Mouse (Mus musculus) R1 (cell line): ENCODE measurements around the gene Dnah10.

Experiments used
- DNase-seq: peaks from one replicate; pipeline ENCODE4 v3.0.0-alpha.2; 2018; ENCODE audit warnings: low read depth, low spot score

The Dnah10 gene

GRCm38 (mm10) chr5:124809708-124810366 is 85.0 kb downstream of the Dnah10 start:
- DNase-seq = no peak

GRCm38 (mm10) chr5:124812466-124812865 is 87.6 kb downstream of the Dnah10 start:
- no peak for DNase-seq

GRCm38 (mm10) chr5:124814797-124815196 is 89.9 kb downstream of the Dnah10 start:
- DNase-seq = no peak

- no peak for DNase-seq
These were observed 92.2 kb downstream of the Dnah10 start for GRCm38 (mm10) chr5:124817050-124817449.

- no peak for DNase-seq
These were observed 97.4 kb downstream of the Dnah10 start for GRCm38 (mm10) chr5:124822128-124822894.

- no peak for DNase-seq
These were observed 105.4 kb downstream of the Dnah10 start for GRCm38 (mm10) chr5:124830331-124830730.

GRCm38 (mm10) chr5:124835218-124835617 is 110.3 kb downstream of the Dnah10 start:
- DNase-seq = no peak

- peak; percentile 25 for DNase-seq
These were observed 111.2 kb downstream of the Dnah10 start for GRCm38 (mm10) chr5:124836075-124836474.

GRCm38 (mm10) chr5:124836621-124837020 is 111.7 kb downstream of the Dnah10 start:
- no peak for DNase-seq

- DNase-seq = no peak
These were observed 115.3 kb downstream of the Dnah10 start for GRCm38 (mm10) chr5:124840202-124840601.

GRCm38 (mm10) chr5:124840669-124841068 is 115.8 kb downstream of the Dnah10 start:
- DNase-seq = no peak

- DNase-seq = no peak
These were observed 118.5 kb downstream of the Dnah10 start for GRCm38 (mm10) chr5:124843386-124843785.

- no peak for DNase-seq
These were observed 120.0 kb downstream of the Dnah10 start for GRCm38 (mm10) chr5:124844929-124845328.

GRCm38 (mm10) chr5:124847014-124847413 is 122.1 kb downstream of the Dnah10 start:
- DNase-seq = no peak

GRCm38 (mm10) chr5:124848994-124849393 is 124.1 kb downstream of the Dnah10 start:
- DNase-seq = no peak

- DNase-seq = peak; percentile 82
These were observed 126.7 kb downstream of the Dnah10 start for GRCm38 (mm10) chr5:124851572-124851971.

GRCm38 (mm10) chr5:124852294-124852693 is 127.4 kb downstream of the Dnah10 start:
- peak; percentile 16 for DNase-seq

GRCm38 (mm10) chr5:124853079-124853478 is 128.2 kb downstream of the Dnah10 start:
- no peak for DNase-seq

GRCm38 (mm10) chr5:124854202-124854601 is 129.3 kb downstream of the Dnah10 start:
- no peak for DNase-seq

- DNase-seq = peak; percentile 50
These were observed 135.1 kb downstream of the Dnah10 start for GRCm38 (mm10) chr5:124860013-124860412.

GRCm38 (mm10) chr5:124861463-124861862 is 136.6 kb downstream of the Dnah10 start:
- peak; percentile 53 for DNase-seq

- DNase-seq = peak; percentile 97
These were observed 137.4 kb downstream of the Dnah10 start, which contains the start of the genes Ccdc92 and Zfp664 for GRCm38 (mm10) chr5:124862013-124862866. Gene Ccdc92 (minus strand): TSS chr5:124862424. Gene Zfp664 (plus strand): TSS chr5:124862691.
